Mouse (Mus musculus) intestine, postnatal 0 days (tissue): ENCODE results near the gene Zbtb24. TPM values are rescaled to one million over a fixed set of nuclear protein-coding genes. Genes with fewer than 3 reads are reported as not detected.
A peak's percentile ranks its signal among the peaks of the same experiment; 100 is the strongest.

ENCODE experiments used
- ATAC-seq: fragments of 200-750 bp; cut with Nextera tagmentation; 2 replicates; pipeline ENCODE4 v1.8.0; 2017; ENCODE audit warnings: mild to moderate bottlenecking, moderate TSS enrichment, moderate library complexity
- H3K27ac ChIP-seq: fragments of 300-500 bp; sonication (generic); 2 replicates; pipeline ENCODE4 v1.5.1; 2014; ENCODE audit warnings: mild to moderate bottlenecking, low read depth, low read length, moderate library complexity
- H3K27me3 ChIP-seq: fragments of 300-500 bp; sonication (generic); replicated peaks from 2 replicates; pipeline ENCODE4 v1.6.1; 2014; ENCODE audit warnings: low read length, mixed read lengths; ENCODE audit not compliant: control insufficient read depth, insufficient read depth
- H3K36me3 ChIP-seq: fragments of 300-500 bp; sonication (generic); 2 replicates; pipeline ENCODE4 v1.6.1; 2014; ENCODE audit warnings: mild to moderate bottlenecking, moderate library complexity; ENCODE audit not compliant: control insufficient read depth, insufficient read depth
- H3K4me1 ChIP-seq: fragments of 300-500 bp; sonication (generic); replicated peaks from 2 replicates; pipeline ENCODE4 v1.6.1; 2014; ENCODE audit warnings: antibody characterized with exemption, low read length, mixed read lengths; ENCODE audit not compliant: control insufficient read depth, insufficient read depth
- H3K4me2 ChIP-seq: fragments of 300-500 bp; sonication (generic); replicated peaks from 2 replicates; pipeline ENCODE4 v1.6.1; 2014; ENCODE audit warnings: low read depth, mild to moderate bottlenecking, moderate library complexity
- H3K4me3 ChIP-seq: fragments of 300-500 bp; sonication (generic); 2 replicates; pipeline ENCODE4 v1.5.1; 2014; ENCODE audit warnings: low read depth, low read length
- H3K9ac ChIP-seq: fragments of 300-500 bp; sonication (generic); 2 replicates; pipeline ENCODE4 v1.6.1; 2014; ENCODE audit warnings: mild to moderate bottlenecking, low read depth, low read length
- H3K9me3 ChIP-seq: fragments of 300-500 bp; sonication (generic); 2 replicates; pipeline ENCODE4 v1.6.1; 2016; ENCODE audit warnings: mixed run types; ENCODE audit not compliant: control insufficient read depth
- CTCF ChIP-seq: sonication (generic); IDR thresholded peaks from 2 replicates; pipeline ENCODE4 v1.5.1; 2016; ENCODE audit warnings: low read depth, mild to moderate bottlenecking, control low read depth, antibody characterized with exemption, moderate library complexity
- WGBS: fragments of 180-500 bp; shearing (Covaris S2); extraction: QIAGEN DNeasy Blood & Tissue Kit; methylation state at CpG from one replicate; pipeline ENCODE4 v1.1.7; 2014; 5-methylcytosine and 5-hydroxymethylcytosine counted together
- polyA plus RNA-seq: library from polyadenylated mRNA; unstranded; fragments of >200 nt; fragmentation: Nextera tagmentation; extraction: Ambion mirVana; gene quantifications from 2 replicates; pipeline ENCODE4 v1.2.1, GENCODE M21; 2015

The Zbtb24 gene
- polyA plus RNA-seq, 1 experiment from 2014 or later, result 12.9 TPM

GRCm38 (mm10) chr10:41473782-41474468 lies 23.7 kb downstream of the Zbtb24 start:
- WGBS, result 41% methylated on average over 6 of the region's 6 CpGs
- H3K27ac ChIP-seq, result no peak overlapping the region
- H3K27me3 ChIP-seq, result no peaks in the 10 kb centered on the region
- H3K36me3 ChIP-seq, result 0 out of 2 replicates have a peak, but pooled peaks cover 6% of the 10 kb centered on the region
- TF ChIP-seq CTCF, result no peak
- H3K4me2 ChIP-seq, result no peak overlapping the region
- no peak overlapping the region for H3K4me3 ChIP-seq
- no peaks in the 10 kb centered on the region for H3K9me3 ChIP-seq
- 0 out of 2 replicates have a peak, but pooled peaks cover 7% of the 10 kb centered on the region for H3K4me1 ChIP-seq
- ATAC-seq, result peak; percentile 9; the same call in 1 of the 2 replicates
- no peak overlapping the region for H3K9ac ChIP-seq

- H3K9ac ChIP-seq, result no peak overlapping the region
- no peaks in the 10 kb centered on the region for H3K9me3 ChIP-seq
- H3K4me1 ChIP-seq, result 0 out of 2 replicates have a peak, but pooled peaks cover 7% of the 10 kb centered on the region
- H3K4me3 ChIP-seq, result no peak overlapping the region
- H3K27me3 ChIP-seq, result no peaks in the 10 kb centered on the region
- peaks cover 17% of the 10 kb centered on the region; the same call in 1 of the 2 replicates for H3K36me3 ChIP-seq
- peak overlapping the region; percentile 50 for H3K27ac ChIP-seq
- TF ChIP-seq CTCF, result no peak
- no peak for ATAC-seq
- 50% methylated on average over 1 of the region's 1 CpGs for WGBS
- H3K4me2 ChIP-seq, result no peak overlapping the region
These were observed 24.8 kb downstream of the Zbtb24 start for GRCm38 (mm10) chr10:41474981-41475391.

- Histone ChIP-seq H3K9ac (peak within 1 kb of the TSS; percentile 59), H3K27ac (peak within 1 kb of the TSS; percentile 78), H3K4me3 (peak within 1 kb of the TSS; percentile 56), H3K4me1 (0 out of 2 replicates have a peak, but pooled peaks cover 7% of the 10 kb centered on the region), H3K36me3 (peaks cover 20% of the 10 kb centered on the region; the same call in 1 of the 2 replicates), H3K9me3 (no peaks in the 10 kb centered on the region), H3K27me3 (no peaks in the 10 kb centered on the region), H3K4me2 (peak within 1 kb of the TSS; percentile 90)
- TF ChIP-seq CTCF, result no peak
- ATAC-seq, result 0 out of 2 replicates have a peak, but pooled peaks have one; percentile 21
- WGBS, result 3% methylated on average over 35 of the region's 35 CpGs
These were observed 26.2 kb downstream of the Zbtb24 start, which contains the start of gene Mical1 for GRCm38 (mm10) chr10:41476171-41477017. TSS of gene Mical1 (plus strand) at chr10:41476314.

- no peak for ATAC-seq
- no peaks in the 10 kb centered on the region for H3K9me3 ChIP-seq
- 5% methylated on average over 9 of the region's 9 CpGs for WGBS
- H3K27me3 ChIP-seq, result no peaks in the 10 kb centered on the region
- H3K9ac ChIP-seq, result peak overlapping the region; percentile 59
- peak overlapping the region; percentile 90 for H3K4me2 ChIP-seq
- peak overlapping the region; percentile 78 for H3K27ac ChIP-seq
- no peak for TF ChIP-seq CTCF
- 0 out of 2 replicates have a peak, but pooled peaks cover 7% of the 10 kb centered on the region for H3K4me1 ChIP-seq
- H3K4me3 ChIP-seq, result peak overlapping the region; percentile 56
- peaks cover 21% of the 10 kb centered on the region for H3K36me3 ChIP-seq
These were observed 26.8 kb downstream of the Zbtb24 start for GRCm38 (mm10) chr10:41477018-41477277.

- peaks cover 27% of the 10 kb centered on the region for H3K36me3 ChIP-seq
- no peaks in the 10 kb centered on the region for H3K27me3 ChIP-seq
- H3K27ac ChIP-seq, result peak overlapping the region; percentile 78
- ATAC-seq, result peak; percentile 61
- WGBS, result 6% methylated on average over 20 of the region's 20 CpGs
- peak overlapping the region; percentile 56 for H3K4me3 ChIP-seq
- 0 out of 2 replicates have a peak, but pooled peaks cover 7% of the 10 kb centered on the region for H3K4me1 ChIP-seq
- no peak; the same call in 1 of the 2 replicates for TF ChIP-seq CTCF
- peak overlapping the region; percentile 59 for H3K9ac ChIP-seq
- H3K4me2 ChIP-seq, result peak overlapping the region; percentile 90
- H3K9me3 ChIP-seq, result no peaks in the 10 kb centered on the region
These were observed 27.3 kb downstream of the Zbtb24 start for GRCm38 (mm10) chr10:41477278-41478181.
